Mouse (Mus musculus) T-helper 2 cell (primary cell): ENCODE results near the gene Ptpn14.

Experiments used
- in situ Hi-C: fragments of 300-600 bp; cut with MboI, MseI; formaldehyde crosslinking; loops from one replicate; pipeline ENCODE4 v1.15.1; 2025; ENCODE audit warnings: high pct_unique_total_duplicates

The Ptpn14 gene

DNA sequence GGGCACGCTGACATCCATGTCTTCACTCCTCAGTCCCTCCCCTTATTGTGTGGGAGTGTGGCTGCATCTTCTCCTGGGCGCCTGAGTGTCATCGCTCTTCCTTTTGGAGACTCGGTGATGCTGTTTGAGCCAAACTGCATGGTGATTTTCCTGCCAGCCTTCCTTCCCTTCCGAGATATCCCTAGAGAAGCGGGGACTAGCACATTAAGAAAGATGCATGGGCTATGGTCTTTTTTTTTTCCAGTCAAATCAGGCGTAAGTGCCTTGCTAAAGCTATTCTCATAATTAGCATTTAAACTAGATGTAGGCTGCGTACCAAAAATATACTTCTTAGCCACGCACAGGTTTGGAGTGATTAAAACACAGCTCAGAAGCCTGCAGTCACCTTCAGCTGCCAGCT lies 166.1 kb downstream of the Ptpn14 start:
- in situ Hi-C loops = no loop called here

DNA sequence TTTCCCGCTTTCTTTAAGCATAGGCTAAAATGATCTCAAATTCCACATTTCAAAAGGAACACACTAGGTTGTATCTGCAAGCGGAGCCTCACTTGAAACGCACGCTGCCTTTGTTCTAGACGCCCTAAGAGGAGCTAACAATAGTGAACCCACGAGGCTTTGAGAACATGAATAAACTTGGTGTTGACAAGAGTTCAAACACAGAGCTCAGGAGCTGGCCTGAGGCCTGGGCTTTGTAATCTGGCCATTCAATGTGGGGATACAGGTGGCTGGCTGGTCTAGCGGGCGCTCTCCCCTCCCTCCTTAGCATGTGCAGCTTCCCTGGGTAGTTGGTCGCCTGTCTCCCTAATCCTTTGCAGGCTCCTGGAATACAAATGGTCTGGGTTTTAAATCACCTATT lies 169.8 kb downstream of the Ptpn14 start:
- in situ Hi-C loops = no loop called here

DNA sequence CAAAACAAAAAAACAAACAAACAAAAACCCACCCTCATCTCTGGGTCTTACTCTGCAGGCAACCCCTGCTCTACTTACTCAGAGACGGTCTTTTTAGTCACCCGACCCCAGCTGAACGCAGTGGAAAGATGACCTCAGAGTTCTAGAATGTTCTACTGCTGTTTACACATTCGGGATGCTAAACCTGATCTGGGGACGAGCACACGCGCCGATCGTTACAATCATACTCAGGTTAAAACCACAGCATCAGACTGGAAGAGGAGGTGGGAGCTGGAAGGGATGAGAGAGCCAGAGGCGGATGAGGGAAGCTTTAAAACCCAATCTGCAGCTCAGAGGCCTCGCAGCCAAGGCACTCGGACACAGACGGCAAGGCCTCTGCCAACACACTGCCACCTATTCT lies 170.6 kb downstream of the Ptpn14 start:
- in situ Hi-C loops = no loop called here

DNA sequence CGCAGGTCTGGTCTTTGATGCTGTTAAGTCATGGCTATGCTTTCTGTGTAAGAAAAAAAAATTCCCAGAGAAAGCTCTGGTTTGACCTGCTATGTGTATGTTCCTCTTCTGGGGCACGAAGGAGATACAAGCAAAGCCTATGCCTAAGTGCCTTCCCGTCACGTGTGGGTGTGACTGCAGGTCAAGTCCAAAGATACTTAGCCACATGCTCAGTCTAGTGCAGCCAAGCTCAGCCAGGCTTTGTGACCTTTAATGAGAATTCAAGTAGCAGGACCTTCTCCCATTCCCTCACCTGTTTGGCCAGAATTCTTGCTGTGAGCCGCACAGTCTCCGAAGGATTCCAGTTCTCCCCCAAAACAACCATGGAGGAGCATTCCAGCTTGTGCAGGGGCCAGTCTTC lies 171.5 kb downstream of the Ptpn14 start:
- in situ Hi-C loops = no loop called here

DNA sequence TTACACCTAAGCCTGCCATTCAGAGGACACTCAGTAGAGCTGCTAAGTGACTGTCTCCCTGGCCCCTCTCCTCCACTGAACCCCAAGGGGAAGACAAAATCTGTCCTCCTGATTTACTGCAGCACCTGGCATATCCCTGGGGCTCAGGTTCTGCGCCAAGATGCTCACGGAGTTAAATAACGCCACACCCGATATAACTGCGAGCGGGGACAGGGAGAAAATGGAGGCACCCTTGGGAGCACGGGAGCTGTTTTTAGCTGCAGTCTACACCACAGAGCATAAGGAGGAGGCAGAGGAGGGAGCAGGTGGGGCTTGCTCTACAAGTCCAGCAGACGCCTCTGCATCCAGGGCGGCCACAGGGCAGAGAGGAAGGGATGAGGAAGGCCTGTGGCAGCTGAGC lies 174.3 kb downstream of the Ptpn14 start:
- in situ Hi-C loops = loop anchor here (25.0 kb wide), 1 partner anchor 890 kb away; the partner anchor contains the start of gene Kctd3

DNA sequence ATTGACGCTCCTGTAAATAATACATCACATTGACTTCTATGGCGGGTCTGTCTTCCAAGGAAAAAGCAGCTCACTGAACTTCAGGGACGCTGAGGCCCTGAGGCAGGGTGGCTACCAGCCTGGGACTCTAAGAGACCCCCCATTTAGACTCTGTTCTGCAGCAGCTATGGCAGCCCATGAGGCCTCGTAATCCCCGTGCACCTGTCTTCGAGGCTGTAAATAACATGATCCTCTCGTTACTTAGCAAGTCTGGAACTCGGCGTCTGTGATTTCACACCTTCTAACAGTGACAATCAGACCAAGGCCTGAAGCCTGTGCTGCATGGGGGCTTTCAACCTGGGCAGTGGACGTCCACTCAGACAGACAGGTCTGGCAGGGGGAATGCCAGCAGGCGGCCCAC lies 175.1 kb downstream of the Ptpn14 start:
- in situ Hi-C loops = loop anchor here (25.0 kb wide), 1 partner anchor 891 kb away; the partner anchor contains the start of gene Kctd3

DNA sequence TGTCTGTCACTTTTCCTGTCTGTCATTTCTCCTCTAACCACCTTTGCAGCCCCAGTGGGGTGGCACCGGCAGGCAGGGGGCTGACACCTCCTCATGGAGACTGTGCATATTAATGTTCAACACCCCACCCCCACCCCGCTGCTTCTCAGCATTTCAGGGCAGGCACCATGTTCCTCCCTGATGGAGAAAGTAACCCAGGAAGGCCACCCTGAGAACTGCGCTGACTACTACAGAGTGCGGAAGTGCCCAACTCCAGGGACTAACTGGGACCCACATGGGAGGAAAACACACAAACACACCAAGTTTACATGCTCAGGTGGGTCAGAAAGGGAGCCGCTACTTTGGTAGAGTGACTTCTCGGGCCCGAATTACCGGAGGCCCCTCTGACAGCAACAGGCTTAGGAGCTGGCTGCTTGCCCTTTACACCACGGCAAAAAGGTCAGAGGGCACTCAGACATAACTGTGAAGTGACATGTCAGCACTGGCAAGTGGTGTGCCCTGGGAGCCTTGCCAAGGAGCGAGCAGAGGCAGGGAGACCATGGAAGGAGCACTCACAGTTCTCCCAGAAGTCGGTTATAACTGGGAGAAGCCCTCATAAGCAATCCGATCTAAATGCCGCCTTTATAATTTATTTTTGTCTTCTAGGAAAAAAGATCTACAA lies 182.7 kb downstream of the Ptpn14 start:
- in situ Hi-C loops = loop anchor here (25.0 kb wide), 1 partner anchor 899 kb away; the partner anchor contains the start of gene Kctd3

DNA sequence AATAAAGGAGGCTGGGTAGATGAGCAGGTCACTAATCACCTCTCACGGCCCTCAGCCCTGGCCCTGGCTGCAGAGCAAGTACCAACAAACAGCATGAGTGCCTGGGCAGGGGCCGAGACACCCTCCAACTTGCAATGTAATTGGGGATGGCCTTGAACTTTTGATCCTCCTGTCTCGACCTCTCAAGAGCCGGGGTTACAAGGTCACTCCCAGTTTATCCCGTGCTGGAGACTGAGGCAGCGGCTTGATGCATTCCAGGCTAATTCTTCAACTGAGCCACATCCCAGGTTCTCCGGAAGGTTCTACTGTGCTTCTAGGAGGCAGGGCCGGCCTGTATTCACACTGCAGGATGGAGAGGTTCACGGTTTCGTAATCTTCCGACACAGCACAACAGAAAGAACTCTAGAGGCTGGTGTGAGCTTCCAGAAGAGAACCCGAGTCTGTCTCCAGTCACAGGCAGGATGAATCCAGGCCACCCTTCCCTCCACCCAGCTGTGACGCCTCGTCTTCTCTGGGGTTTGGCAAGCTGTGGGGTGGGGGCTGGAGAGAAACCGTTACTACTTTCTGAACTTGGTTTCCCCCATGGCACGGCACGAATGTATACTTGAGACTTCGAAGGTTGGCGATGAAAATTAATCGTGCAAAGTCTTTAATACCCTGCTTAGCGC lies 185.2 kb downstream of the Ptpn14 start:
- in situ Hi-C loops = loop anchor here (25.0 kb wide), 1 partner anchor 901 kb away; the partner anchor contains the start of gene Kctd3

DNA sequence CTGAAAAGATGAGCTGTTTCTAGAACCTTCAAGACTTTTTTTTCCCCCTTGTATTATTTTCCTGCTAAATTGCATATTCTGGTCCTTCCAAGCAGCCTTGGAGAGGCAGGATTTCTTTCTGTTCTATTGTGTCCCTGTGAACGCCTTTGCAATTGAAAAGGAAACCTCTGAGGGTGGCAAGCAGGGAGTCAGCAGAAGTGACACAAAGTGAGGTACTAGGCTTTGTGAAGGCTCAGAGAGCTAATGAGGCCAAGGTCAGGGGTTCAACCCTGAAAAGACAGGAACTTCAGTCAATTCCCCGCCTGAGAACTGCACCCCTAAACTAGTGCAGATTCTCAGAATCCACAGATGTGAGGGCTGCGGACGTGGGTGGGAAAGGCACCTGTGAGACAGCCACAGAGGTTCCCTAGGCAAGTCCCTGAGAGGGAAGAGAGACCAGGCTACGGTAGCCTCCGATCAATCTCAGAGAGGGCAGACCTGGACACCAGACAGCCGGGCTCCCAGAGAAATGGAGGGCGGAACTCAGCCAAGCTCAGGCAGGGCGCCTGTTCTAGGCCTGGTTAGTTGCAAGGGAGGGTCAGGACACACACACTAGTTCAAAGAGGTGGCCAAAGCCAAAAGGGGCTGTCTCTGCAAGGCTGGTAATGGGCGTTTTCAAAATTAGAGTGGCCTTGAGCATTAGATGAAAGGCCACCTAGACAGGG lies 188.5 kb downstream of the Ptpn14 start:
- in situ Hi-C loops = loop anchor here (25.0 kb wide), 1 partner anchor 904 kb away; the partner anchor contains the start of gene Kctd3

DNA sequence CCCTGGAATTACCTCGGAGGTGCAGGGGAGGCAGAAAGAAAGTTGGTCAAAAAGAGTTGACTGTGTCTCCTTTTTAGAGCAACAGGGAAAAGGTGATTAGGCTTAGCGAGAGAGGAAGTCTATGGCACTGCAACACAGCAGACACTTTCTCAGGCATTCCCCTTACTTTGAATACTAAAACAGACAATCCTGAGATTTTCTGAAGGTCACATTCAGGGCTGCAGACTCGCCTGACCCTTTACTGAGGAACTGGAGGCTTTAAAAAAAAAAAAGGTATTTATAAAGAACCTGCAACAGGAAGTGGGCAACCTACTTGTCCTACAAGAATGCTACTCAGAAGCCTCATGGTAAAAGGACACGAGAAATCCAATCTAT lies 189.0 kb downstream of the Ptpn14 start:
- in situ Hi-C loops = loop anchor here (25.0 kb wide), 1 partner anchor 905 kb away; the partner anchor contains the start of gene Kctd3

DNA sequence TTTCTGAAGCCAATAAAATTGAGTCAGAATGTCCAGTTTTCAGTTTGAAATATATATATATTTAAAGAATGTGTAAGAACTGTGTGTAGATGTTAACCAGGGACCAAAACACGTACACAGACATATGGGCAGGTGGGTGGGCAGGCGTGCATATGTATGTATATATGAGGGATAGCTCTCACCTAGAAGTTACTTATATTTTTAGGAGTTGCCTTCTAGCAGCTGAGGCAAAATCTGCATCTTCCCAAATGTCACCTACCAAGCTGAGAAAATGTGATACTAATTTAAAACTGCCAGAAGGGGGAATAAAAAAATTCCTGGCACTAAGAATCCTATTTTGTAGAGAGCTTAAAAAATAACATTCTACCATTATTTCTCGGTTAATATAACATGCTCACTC lies 191.7 kb downstream of the Ptpn14 start:
- in situ Hi-C loops = loop anchor here (25.0 kb wide), 1 partner anchor 907 kb away; the partner anchor contains the start of gene Kctd3

DNA sequence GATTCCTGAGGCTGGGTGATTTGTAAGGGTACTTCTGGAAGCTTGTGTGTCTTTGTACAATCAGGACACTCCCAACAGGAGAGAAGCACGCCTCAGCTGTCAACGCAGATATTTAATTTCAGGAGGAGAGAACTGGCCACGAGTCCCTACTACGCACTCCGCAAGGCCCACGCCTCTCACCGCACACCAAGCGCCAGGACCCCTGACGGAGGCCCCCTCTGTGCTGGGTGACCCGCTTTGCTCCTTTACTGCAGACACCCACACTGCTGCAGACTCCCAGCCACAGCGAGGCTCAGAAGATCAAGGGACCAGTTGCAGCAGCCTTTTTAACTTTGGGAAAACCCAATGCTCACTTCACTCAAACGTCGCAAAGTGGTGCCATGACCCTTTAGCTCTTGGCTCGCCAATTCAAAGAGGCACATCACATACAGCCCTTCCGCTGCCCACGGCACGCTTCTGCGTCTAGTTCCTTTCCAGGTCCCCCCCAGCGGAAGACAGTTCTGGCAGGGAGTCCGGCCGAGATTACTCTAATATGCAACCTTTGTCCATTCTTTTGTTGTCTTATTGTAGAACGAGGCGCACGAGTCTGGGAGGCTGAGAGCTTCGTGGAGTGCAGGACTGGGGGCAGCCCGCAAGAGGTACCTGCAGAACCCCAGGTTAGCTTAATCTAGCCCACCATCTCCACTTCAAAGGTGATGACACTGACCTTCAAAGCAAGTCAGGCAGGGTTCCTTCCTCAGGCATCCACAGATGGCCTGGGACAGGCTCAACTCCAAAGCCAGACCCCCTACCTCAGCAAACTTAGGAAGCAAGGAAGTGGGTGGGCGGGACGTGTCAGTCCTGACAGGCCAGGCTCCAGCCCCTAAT lies 192.9 kb downstream of the Ptpn14 start:
- in situ Hi-C loops = loop anchor here (25.0 kb wide), 1 partner anchor 909 kb away; the partner anchor contains the start of gene Kctd3

DNA sequence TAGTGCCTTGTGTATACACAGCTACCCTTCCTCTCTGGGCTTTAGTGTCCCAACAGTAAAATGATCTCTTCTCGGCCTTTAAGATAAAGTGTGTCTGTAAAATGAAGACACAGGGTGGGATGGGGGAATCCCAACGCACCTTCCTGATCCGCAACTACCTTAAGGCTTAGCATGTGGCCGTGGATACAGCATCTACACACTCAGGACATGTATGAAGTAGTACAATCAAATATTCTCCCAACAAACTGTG lies 193.4 kb downstream of the Ptpn14 start:
- in situ Hi-C loops = loop anchor here (25.0 kb wide), 1 partner anchor 909 kb away; the partner anchor contains the start of gene Kctd3

DNA sequence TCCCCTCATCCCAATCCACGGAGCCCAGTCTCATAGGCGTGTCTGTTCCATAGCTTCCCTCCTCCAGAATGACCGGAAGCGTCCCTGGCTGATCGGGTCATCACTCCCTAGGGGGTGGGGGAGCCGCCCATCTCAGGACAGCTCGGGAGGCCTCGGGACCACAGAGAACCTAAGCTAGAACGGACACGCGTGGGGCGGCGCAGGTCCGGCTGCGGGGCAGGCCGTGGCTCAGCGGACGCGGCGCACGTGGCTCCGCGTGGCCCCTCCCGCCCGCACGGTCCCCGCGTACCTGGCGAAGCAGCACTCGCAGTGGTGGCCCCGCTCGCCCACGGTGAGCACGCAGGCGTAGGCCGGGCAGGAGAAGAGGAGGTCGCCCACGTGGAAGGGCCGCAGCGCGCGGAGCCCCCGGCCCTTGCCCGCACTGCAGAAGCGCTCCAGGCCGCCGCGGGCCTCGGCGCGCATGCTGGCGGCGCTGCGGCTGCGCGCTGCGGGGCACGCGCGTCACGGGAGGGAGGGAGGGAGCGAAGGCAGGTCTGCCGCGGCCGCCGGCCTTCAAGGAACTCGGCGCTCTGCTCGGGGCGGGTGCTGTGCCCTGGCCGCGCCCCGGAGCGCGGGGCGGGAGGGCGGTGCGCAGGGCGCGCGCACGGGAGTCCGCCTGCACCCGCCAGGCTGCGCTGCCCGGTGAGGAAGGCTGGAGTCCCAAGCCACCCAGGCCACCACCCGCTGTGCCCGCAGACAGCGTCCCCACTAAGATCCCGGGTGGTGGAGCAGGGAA lies 193.9 kb downstream of the Ptpn14 start, which contains the start of gene Smyd2:
TSS of gene Smyd2 (minus strand) at position 546 of the 775 bp plus-strand sequence.
- in situ Hi-C loops = loop anchor here (25.0 kb wide), 1 partner anchor 910 kb away; the partner anchor contains the start of gene Kctd3

DNA sequence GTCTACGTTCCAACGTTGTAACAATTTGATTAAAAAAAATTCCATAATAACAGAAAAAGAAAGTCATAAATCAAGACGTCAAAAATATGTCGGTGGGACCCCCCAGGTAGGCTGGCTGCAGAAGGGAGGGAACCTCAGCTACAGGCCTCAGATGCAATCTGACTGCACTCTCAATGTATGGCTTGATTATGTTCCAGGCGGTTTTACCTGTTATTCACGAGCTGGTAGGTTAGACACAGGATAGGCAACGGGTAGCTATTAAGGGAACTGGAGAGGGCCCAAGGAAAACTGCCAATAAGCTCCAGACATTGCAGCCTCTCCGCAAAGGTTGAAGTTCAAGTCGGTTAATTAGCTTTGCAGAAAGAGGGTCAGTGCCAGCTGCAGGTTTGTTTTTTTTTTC lies 194.7 kb downstream of the Ptpn14 start:
- in situ Hi-C loops = loop anchor here (25.0 kb wide), 1 partner anchor 910 kb away; the partner anchor contains the start of gene Kctd3

DNA sequence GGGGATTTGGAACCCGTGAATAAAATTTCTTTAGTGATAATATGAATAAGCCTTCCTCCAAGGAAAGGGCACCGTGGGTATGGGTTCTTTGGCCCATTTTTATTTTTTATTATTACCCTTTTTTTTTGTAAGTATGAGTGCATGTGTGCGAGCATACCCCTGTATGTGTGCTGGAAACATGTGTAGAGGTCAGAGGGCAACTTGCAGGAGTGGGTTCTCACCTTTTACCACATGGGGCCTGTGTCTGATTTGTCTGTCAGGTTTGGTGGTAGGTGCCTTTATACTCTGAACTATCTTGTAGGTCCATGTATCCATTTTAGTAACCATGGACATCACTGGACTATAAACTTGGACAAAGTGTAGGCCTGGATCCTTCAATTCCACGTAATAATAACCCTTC lies 195.1 kb downstream of the Ptpn14 start:
- in situ Hi-C loops = loop anchor here (25.0 kb wide), 1 partner anchor 911 kb away; the partner anchor contains the start of gene Kctd3

DNA sequence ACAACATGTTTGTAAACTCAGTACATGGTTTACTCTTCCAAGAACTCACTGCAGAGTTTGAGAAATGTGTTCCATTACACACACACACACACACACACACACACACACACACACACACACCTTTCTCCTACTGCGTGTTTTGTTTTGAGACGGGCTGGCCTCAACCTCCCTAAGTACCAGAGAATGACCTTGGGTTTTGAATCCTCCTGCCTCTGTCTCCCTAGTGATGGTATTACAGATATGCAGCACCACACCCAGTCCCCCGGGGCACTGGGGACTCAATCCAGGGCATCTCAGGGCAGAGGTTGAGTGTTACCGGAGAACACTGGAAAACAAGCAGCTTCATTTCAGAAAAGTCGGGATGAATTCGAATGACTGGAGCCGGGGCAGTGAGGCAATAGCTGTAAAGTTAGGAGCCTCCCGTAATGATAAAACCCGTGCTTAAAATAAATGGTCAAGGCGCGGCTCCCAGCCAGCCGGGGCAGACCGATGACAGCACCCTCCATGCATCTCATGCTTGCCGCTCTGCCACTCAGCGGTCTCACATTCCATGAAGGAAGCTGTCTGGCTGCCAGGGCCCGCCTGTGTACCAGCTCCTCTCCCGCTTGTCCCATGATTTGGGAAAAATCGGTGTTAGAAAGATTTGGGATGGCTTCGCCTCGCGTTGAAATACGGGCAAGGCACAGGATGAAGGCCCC lies 196.0 kb downstream of the Ptpn14 start:
- in situ Hi-C loops = loop anchor here (25.0 kb wide), 1 partner anchor 912 kb away; the partner anchor contains the start of gene Kctd3

DNA sequence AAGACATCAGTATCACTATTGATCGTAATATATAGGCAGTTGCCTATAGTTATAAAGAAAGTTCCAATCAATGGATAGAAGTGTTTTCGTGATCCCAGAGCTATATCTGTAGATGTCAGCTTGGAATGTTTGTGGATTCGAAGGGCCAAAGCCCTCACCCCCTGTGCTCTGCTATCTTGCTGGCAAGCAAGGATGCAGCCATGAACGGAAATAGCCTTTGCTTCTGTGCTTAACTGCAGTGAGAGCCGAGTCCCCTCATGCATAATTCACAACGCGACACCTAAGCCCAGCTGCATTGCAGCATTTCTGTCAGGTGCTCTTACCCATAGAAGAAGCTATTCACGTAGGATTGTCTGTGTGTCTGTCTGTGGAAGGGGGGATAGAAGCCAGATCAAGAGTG lies 198.2 kb downstream of the Ptpn14 start:
- in situ Hi-C loops = loop anchor here (5.0 kb wide), 2 partner anchors 39 to 51 kb away; no protein-coding TSS in a partner anchor
